Mouse (Mus musculus): ENCODE results near the gene Vmn2r70. TPM values are rescaled to one million over a fixed set of nuclear protein-coding genes. Genes with fewer than 3 reads are reported as not detected.

The Vmn2r70 gene
- polyA plus RNA-seq (2014; fragmentation: Nextera tagmentation; extraction: Ambion mirVana): not detected in 2 replicates

- Histone ChIP-seq H3K9ac (ENCODE audit: low read depth, low read length) (no peak within 1 kb of the TSS), H3K36me3 (ENCODE audit: control insufficient read depth, insufficient read depth, low read length) (no peaks in the 10 kb centered on the region), H3K27ac (ENCODE audit: low read depth, low read length) (no peak within 1 kb of the TSS), H3K9me3 (ENCODE audit: control insufficient read depth, low read length) (no peaks in the 10 kb centered on the region), H3K4me2 (no peak within 1 kb of the TSS), H3K27me3 (replicated peaks; ENCODE audit: control insufficient read depth, insufficient read depth, low read length) (no peaks in the 10 kb centered on the region), H3K4me1 (replicated peaks; ENCODE audit: control insufficient read depth, insufficient read depth, low read length) (no peaks in the 10 kb centered on the region), H3K4me3 (ENCODE audit: low read depth, low read length) (no peak within 1 kb of the TSS)
- ATAC-seq (replicated peaks; ENCODE audit: low FRiP score) (no peak), DNase-seq (ENCODE audit: low spot score) (no peak)
- 77% methylated on average over 2 of the region's 2 CpGs for WGBS
Observed at GRCm38 (mm10) chr7:85569092-85569491, at the start of gene Vmn2r70. TSS of gene Vmn2r70 (minus strand) at chr7:85569192.

DNA sequence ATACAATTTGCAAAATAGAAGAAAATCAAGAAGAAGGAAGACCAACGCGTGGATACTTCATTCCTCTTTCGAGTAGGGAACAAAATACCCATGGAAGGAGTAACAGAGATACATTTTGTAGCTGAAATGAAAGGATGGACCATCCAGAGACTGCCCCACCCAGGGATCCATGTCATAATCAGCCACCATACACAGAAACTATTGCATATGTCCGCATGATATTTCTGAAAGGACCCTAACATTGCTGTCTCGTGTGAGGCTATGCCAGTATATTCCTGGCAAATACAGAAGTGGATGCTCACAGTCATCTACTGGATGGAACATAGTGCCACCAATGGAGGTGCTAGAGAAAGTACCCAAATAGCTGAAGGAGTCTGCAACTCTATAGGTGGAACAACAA, 6.2 kb downstream of the Vmn2r70 start, which contains the start of gene Vmn2r71:
TSS of gene Vmn2r71 (plus strand) at position 301 of the 400 bp plus-strand sequence.
- H3K36me3 ChIP-seq (ENCODE audit: control insufficient read depth, insufficient read depth, low read length): no peaks in the 10 kb centered on the region
- H3K9ac ChIP-seq (ENCODE audit: low read depth, low read length): no peak within 1 kb of the TSS
- no peaks in the 10 kb centered on the region for H3K27me3 ChIP-seq (replicated peaks; ENCODE audit: control insufficient read depth, insufficient read depth, low read length)
- no peaks in the 10 kb centered on the region for H3K4me1 ChIP-seq (replicated peaks; ENCODE audit: control insufficient read depth, insufficient read depth, low read length)
- DNase-seq (ENCODE audit: low spot score) (no peak), ATAC-seq (replicated peaks; ENCODE audit: low FRiP score) (no peak)
- WGBS: 74% methylated on average over 5 of the region's 5 CpGs
- no peak within 1 kb of the TSS for H3K4me3 ChIP-seq (ENCODE audit: low read depth, low read length)
- no peak within 1 kb of the TSS for H3K27ac ChIP-seq (ENCODE audit: low read depth, low read length)
- H3K9me3 ChIP-seq (ENCODE audit: control insufficient read depth, low read length): no peaks in the 10 kb centered on the region
- no peak within 1 kb of the TSS for H3K4me2 ChIP-seq

DNA sequence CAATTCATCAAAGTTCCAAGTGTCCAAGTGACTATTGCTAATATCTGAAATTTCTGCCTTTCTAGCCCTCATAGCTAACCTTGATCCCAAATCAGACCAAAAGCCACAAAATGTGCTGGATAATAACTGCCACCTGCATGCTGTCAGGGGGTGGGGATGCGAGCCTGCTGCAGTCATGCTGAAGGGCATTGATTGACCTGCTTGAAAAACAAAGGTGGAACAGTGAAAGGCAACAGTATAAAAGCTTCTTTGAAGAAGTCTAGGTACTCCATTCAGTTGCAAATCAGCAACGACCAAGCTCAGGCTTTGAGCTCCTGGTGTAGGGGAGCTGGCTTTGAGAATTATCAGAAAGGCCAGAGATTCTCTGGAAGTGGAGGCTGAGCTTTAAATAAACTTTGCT, 25.9 kb downstream of the Vmn2r70 start:
- Histone ChIP-seq H3K36me3 (ENCODE audit: control insufficient read depth, insufficient read depth, low read length) (no peaks in the 10 kb centered on the region), H3K27ac (ENCODE audit: low read depth, low read length) (no peak overlapping the region), H3K4me2 (no peak overlapping the region), H3K4me3 (ENCODE audit: low read depth, low read length) (no peak overlapping the region), H3K4me1 (replicated peaks; ENCODE audit: control insufficient read depth, insufficient read depth, low read length) (no peaks in the 10 kb centered on the region), H3K9ac (ENCODE audit: low read depth, low read length) (no peak overlapping the region), H3K27me3 (replicated peaks; ENCODE audit: control insufficient read depth, insufficient read depth, low read length) (no peaks in the 10 kb centered on the region), H3K9me3 (ENCODE audit: control insufficient read depth, low read length) (no peaks in the 10 kb centered on the region)
- WGBS: 63% methylated on average over 2 of the region's 2 CpGs
- ATAC-seq (replicated peaks; ENCODE audit: low FRiP score) (no peak), DNase-seq (ENCODE audit: low spot score) (no peak)

GRCm38 (mm10) chr7:85542108-85542507, 26.9 kb downstream of the Vmn2r70 start:
- Histone ChIP-seq H3K27ac (ENCODE audit: low read depth, low read length) (no peak overlapping the region), H3K9me3 (ENCODE audit: control insufficient read depth, low read length) (no peaks in the 10 kb centered on the region), H3K36me3 (ENCODE audit: control insufficient read depth, insufficient read depth, low read length) (no peaks in the 10 kb centered on the region), H3K4me3 (ENCODE audit: low read depth, low read length) (no peak overlapping the region), H3K9ac (ENCODE audit: low read depth, low read length) (no peak overlapping the region), H3K4me2 (no peak overlapping the region), H3K27me3 (replicated peaks; ENCODE audit: control insufficient read depth, insufficient read depth, low read length) (no peaks in the 10 kb centered on the region), H3K4me1 (replicated peaks; ENCODE audit: control insufficient read depth, insufficient read depth, low read length) (no peaks in the 10 kb centered on the region)
- WGBS: 88% methylated on average over 2 of the region's 2 CpGs
- no peak for DNase-seq (ENCODE audit: low spot score)
- ATAC-seq (replicated peaks; ENCODE audit: low FRiP score): no peak

Other genes with a start within 250 kb of the Vmn2r70 start
- gene Vmn2r69, start 153.3 kb downstream of the Vmn2r70 start, polyA plus RNA-seq (2014; fragmentation: Nextera tagmentation; extraction: Ambion mirVana): not detected in 2 replicates
- not detected in 2 replicates for gene Vmn2r71, start 6.1 kb downstream of the Vmn2r70 start, polyA plus RNA-seq (2014; fragmentation: Nextera tagmentation; extraction: Ambion mirVana)
- gene Vmn2r72, start 185.9 kb upstream of the Vmn2r70 start, polyA plus RNA-seq (2014; fragmentation: Nextera tagmentation; extraction: Ambion mirVana): not detected in 2 replicates